24 mouse cellular contexts compared by ENCODE assay signal in genomic region chr5:117263566-117263965, GRCm38 (mm10). TPM values are rescaled to one million over a fixed set of nuclear protein-coding genes. Genes with fewer than 3 reads are reported as not detected.
DNase-seq lines count a peak whose midpoint lies in the region; ATAC-seq and TF ChIP-seq lines count a peak whose summit lies in the region.
"Had no signal": no experiment of that assay in that cellular context is flagged by ENCODE, and none has a peak within 500 bp of the region (broad histone marks: within the 10 kb centered on the region; RNA-seq: fewer than 3 reads in every experiment).

No protein-coding gene starts in this region.

- ATAC-seq in hindbrain, embryonic 16.5 days: 0 out of 2 replicates have a peak, but pooled peaks have one; percentile 29
- ATAC-seq in hindbrain, embryonic 11.5 days (ENCODE audit: low FRiP score): no peak
- no peak for ATAC-seq in granulocyte monocyte progenitor cell, adult 5-6 weeks (replicated peaks; ENCODE audit: poor library complexity, severe bottlenecking)
- no peak for ATAC-seq in midbrain, embryonic 16.5 days
- ATAC-seq: forebrain, embryonic 14.5 days; forebrain, postnatal 0 days; hindbrain, postnatal 0 days; inflammation-experienced regulatory T-cells, adult 6 months had no signal

- no peaks in the 10 kb centered on the region for H3K27me3 ChIP-seq in hindbrain, embryonic 16.5 days (replicated peaks; ENCODE audit: control insufficient read depth, insufficient read depth, low read length)
- H3K27me3 ChIP-seq in hindbrain, embryonic 11.5 days (ENCODE audit: control insufficient read depth, insufficient read depth, low read length): no peaks in the 10 kb centered on the region
- H3K27me3 ChIP-seq in ES-Bruce4 (ENCODE audit: control insufficient read depth, insufficient read depth, low read length, poor library complexity, severe bottlenecking): no peaks in the 10 kb centered on the region
- no peaks in the 10 kb centered on the region for H3K27me3 ChIP-seq in midbrain, embryonic 16.5 days (ENCODE audit: control insufficient read depth, insufficient read depth, low read depth, low read length)
- H3K27me3 ChIP-seq: CH12.LX; hindbrain, embryonic 13.5 days had no signal

- no peak for TF ChIP-seq EP300 in ES-Bruce4 (IDR thresholded peaks at IDR 0.05; ENCODE audit: insufficient read depth, low read depth, low read length)

- no peak for TF ChIP-seq CTCF in ES-Bruce4 (IDR thresholded peaks at IDR 0.05; ENCODE audit: low read depth, low read length)

- H3K9me3 ChIP-seq in hindbrain, embryonic 16.5 days (ENCODE audit: control insufficient read depth, low read length): peaks cover 4% of the 10 kb centered on the region; the same call in 1 of the 2 replicates
- no peaks in the 10 kb centered on the region for H3K9me3 ChIP-seq in hindbrain, embryonic 11.5 days (ENCODE audit: control insufficient read depth, low read length)
- no peaks in the 10 kb centered on the region for H3K9me3 ChIP-seq in ES-Bruce4 (replicated peaks; ENCODE audit: control insufficient read depth, insufficient read depth, low read length, poor library complexity, severe bottlenecking)
- H3K9me3 ChIP-seq in midbrain, embryonic 16.5 days (replicated peaks; ENCODE audit: control insufficient read depth, low read length, poor library complexity, severe bottlenecking): peaks cover 2% of the 10 kb centered on the region; the same call in 1 of the 2 replicates

- no peaks in the 10 kb centered on the region for H3K4me1 ChIP-seq in hindbrain, embryonic 16.5 days (ENCODE audit: control insufficient read depth, insufficient read depth, low read depth, low read length)
- no peaks in the 10 kb centered on the region for H3K4me1 ChIP-seq in hindbrain, embryonic 11.5 days (replicated peaks; ENCODE audit: control insufficient read depth, insufficient read depth, low read length)
- H3K4me1 ChIP-seq in ES-Bruce4 (ENCODE audit: control insufficient read depth, insufficient read depth, low read length): no peaks in the 10 kb centered on the region
- H3K4me1 ChIP-seq in midbrain, embryonic 16.5 days (ENCODE audit: control insufficient read depth, insufficient read depth, low read length): no peaks in the 10 kb centered on the region
- H3K4me1 ChIP-seq: hindbrain, embryonic 13.5 days had no signal

- H3K27ac ChIP-seq in hindbrain, embryonic 16.5 days (ENCODE audit: low read depth, low read length): no peak overlapping the region
- H3K27ac ChIP-seq in hindbrain, embryonic 11.5 days (ENCODE audit: low read depth, low read length): no peak overlapping the region
- H3K27ac ChIP-seq in ES-Bruce4 (ENCODE audit: insufficient read depth, low read length): no peak overlapping the region
- H3K27ac ChIP-seq in midbrain, embryonic 16.5 days (ENCODE audit: low read length): no peak overlapping the region
- H3K27ac ChIP-seq: gastrocnemius, adult 2 months; heart, embryonic 10.5 days; hindbrain, embryonic 13.5 days; hindbrain, postnatal 0 days had no signal

- no peak overlapping the region for H3K4me3 ChIP-seq in hindbrain, embryonic 16.5 days (ENCODE audit: low read length)
- no peak overlapping the region for H3K4me3 ChIP-seq in hindbrain, embryonic 11.5 days (ENCODE audit: low read depth, low read length)
- peak overlapping the region; percentile 60 for H3K4me3 ChIP-seq in ES-Bruce4 (ENCODE audit: low read depth, low read length)
- H3K4me3 ChIP-seq in midbrain, embryonic 16.5 days (ENCODE audit: low read depth, low read length): no peak overlapping the region
- H3K4me3 ChIP-seq: gastrocnemius, adult 2 months; heart, embryonic 10.5 days; hindbrain, embryonic 13.5 days had no signal

- WGBS in hindbrain, embryonic 16.5 days: 92% methylated on average over 19 of the region's 21 CpGs
- 82% methylated on average over 21 of the region's 21 CpGs for WGBS in hindbrain, embryonic 11.5 days
- 87% methylated on average over 21 of the region's 21 CpGs for WGBS in midbrain, embryonic 16.5 days

- H3K36me3 ChIP-seq in hindbrain, embryonic 16.5 days (ENCODE audit: control insufficient read depth, insufficient read depth, low read length): peaks cover 49% of the 10 kb centered on the region
- H3K36me3 ChIP-seq in hindbrain, embryonic 11.5 days (ENCODE audit: control insufficient read depth, insufficient read depth, low read length): no peaks in the 10 kb centered on the region
- no peaks in the 10 kb centered on the region for H3K36me3 ChIP-seq in ES-Bruce4 (ENCODE audit: control insufficient read depth, insufficient read depth, low read length, poor library complexity, severe bottlenecking)
- peaks cover 50% of the 10 kb centered on the region for H3K36me3 ChIP-seq in midbrain, embryonic 16.5 days (ENCODE audit: control insufficient read depth, insufficient read depth, low read length)

- no peak overlapping the region for H3K9ac ChIP-seq in hindbrain, embryonic 16.5 days (ENCODE audit: low read depth, low read length)
- H3K9ac ChIP-seq in hindbrain, embryonic 11.5 days (ENCODE audit: low read depth, low read length): no peak overlapping the region
- H3K9ac ChIP-seq in ES-Bruce4 (ENCODE audit: low read depth, poor library complexity, severe bottlenecking): no peak overlapping the region
- H3K9ac ChIP-seq in midbrain, embryonic 16.5 days (ENCODE audit: low read depth, low read length): no peak overlapping the region
- H3K9ac ChIP-seq: forebrain, postnatal 0 days; hindbrain, embryonic 13.5 days had no signal

- no peak overlapping the region for H3K4me2 ChIP-seq in hindbrain, embryonic 16.5 days (ENCODE audit: low read length)
- H3K4me2 ChIP-seq in hindbrain, embryonic 11.5 days (replicated peaks; ENCODE audit: low read depth, low read length): no peak overlapping the region
- no peak overlapping the region for H3K4me2 ChIP-seq in midbrain, embryonic 16.5 days (ENCODE audit: low read length)
- H3K4me2 ChIP-seq: hindbrain, embryonic 13.5 days had no signal

- TF ChIP-seq POLR2A in ES-Bruce4 (IDR thresholded peaks at IDR 0.05; ENCODE audit: insufficient read depth, low read length): no peak

- no peak for DNase-seq in hindbrain, embryonic 11.5 days (ENCODE audit: low spot score)
- peak; percentile 64 for DNase-seq in R1 (ENCODE audit: low read depth, low spot score)
- DNase-seq: adrenal gland, postnatal 10 days; adrenal gland, postnatal 36 days; B cell, adult 2 months; cerebellum, adult 18-20 months; cerebellum, adult 9-10 months; cerebellum, postnatal 14 days; forebrain, postnatal 0 days; gastrocnemius, adult 2 months; gastrocnemius, postnatal 14 days; heart, adult 18-20 months; kidney, adult 11 months; kidney, adult 8-10 months had no signal

RNA-seq across cellular contexts. Expression of gene Pebp1, which starts 23.9 kb away (rescaled TPM):
- 1,116 and 1,205 TPM in 2 replicates for polyA plus RNA-seq in hindbrain, embryonic 16.5 days (2015; fragmentation: Nextera tagmentation; extraction: Ambion mirVana)
- polyA plus RNA-seq in hindbrain, embryonic 11.5 days (2014; fragmentation: Nextera tagmentation; extraction: Ambion mirVana): 867 and 895 TPM in 2 replicates
- 246 and 264 TPM in 2 replicates for polyA plus RNA-seq in ES-Bruce4 (2011; ENCODE audit: insufficient read depth, insufficient read length, low read depth, missing spikeins)
- 447 and 515 TPM in 2 replicates for total RNA-seq in granulocyte monocyte progenitor cell, adult 5-6 weeks (2014; fragmentation: Nextera tagmentation)
- total RNA-seq in granulocyte monocyte progenitor cell, adult 5-6 weeks (2017): 170 and 182 TPM in 2 replicates
- 1,070 and 1,134 TPM in 2 replicates for polyA plus RNA-seq in midbrain, embryonic 16.5 days (2015; fragmentation: Nextera tagmentation; extraction: Ambion mirVana)

RNA-seq across cellular contexts. Expression of gene Vsig10, which starts 55.3 kb away (rescaled TPM):
- 2.1 and 2.2 TPM in 2 replicates for polyA plus RNA-seq in hindbrain, embryonic 16.5 days (2015; fragmentation: Nextera tagmentation; extraction: Ambion mirVana)
- polyA plus RNA-seq in hindbrain, embryonic 11.5 days (2014; fragmentation: Nextera tagmentation; extraction: Ambion mirVana): 1.3 and 2.0 TPM in 2 replicates
- polyA plus RNA-seq in ES-Bruce4 (2011; ENCODE audit: insufficient read depth, insufficient read length, low read depth, missing spikeins): 15.7 and 21.6 TPM in 2 replicates
- total RNA-seq in granulocyte monocyte progenitor cell, adult 5-6 weeks (2014; fragmentation: Nextera tagmentation): 0.92 and 2.9 TPM in 2 replicates
- 0.56 and 1.5 TPM in 2 replicates for total RNA-seq in granulocyte monocyte progenitor cell, adult 5-6 weeks (2017)
- 1.1 and 1.8 TPM in 2 replicates for polyA plus RNA-seq in midbrain, embryonic 16.5 days (2015; fragmentation: Nextera tagmentation; extraction: Ambion mirVana)
